Mouse (Mus musculus) heart, adult 2 months (tissue): Measurements from ENCODE around the gene Trim66. TPM values are rescaled to one million over a fixed set of nuclear protein-coding genes. Genes with fewer than 3 reads are reported as not detected.

Source experiments
- DNase-seq, 2 experiments: peaks; one replicate each; pipeline ENCODE4 v3.0.0; 2021
- H3K27ac ChIP-seq: fragments of 200-600 bp; 2 replicates; pipeline ENCODE4 v1.8.1; 2022
- H3K27me3 ChIP-seq: fragments of 200-500 bp; 2 replicates; pipeline ENCODE4 v1.6.1; 2012; ENCODE audit warnings: mild to moderate bottlenecking, low read length, inconsistent platforms, mixed read lengths; ENCODE audit not compliant: control insufficient read depth, insufficient read depth
- H3K36me3 ChIP-seq: fragments of 200-500 bp; 2 replicates; pipeline ENCODE4 v1.6.1; 2012; ENCODE audit warnings: low read length, inconsistent platforms; ENCODE audit not compliant: control insufficient read depth, insufficient read depth
- H3K4me1 ChIP-seq: fragments of 200-500 bp; 2 replicates; pipeline ENCODE4 v1.6.1; 2011; ENCODE audit warnings: low read length; ENCODE audit not compliant: control insufficient read depth, insufficient read depth
- H3K4me3 ChIP-seq: fragments of 200-600 bp; 2 replicates; pipeline ENCODE4 v1.8.1; 2022
- H3K79me2 ChIP-seq: fragments of 200-500 bp; replicated peaks from 2 replicates; pipeline ENCODE4 v1.6.1; 2012; ENCODE audit warnings: mild to moderate bottlenecking, inconsistent platforms, low read length, moderate library complexity, mixed read lengths; ENCODE audit not compliant: control insufficient read depth, insufficient read depth
- H3K9ac ChIP-seq: fragments of 200-500 bp; 2 replicates; pipeline ENCODE4 v1.6.1; 2012; ENCODE audit warnings: low read depth, mild to moderate bottlenecking, control low read depth, inconsistent platforms, low read length, mixed read lengths
- CTCF ChIP-seq: fragments of 200-600 bp; IDR thresholded peaks from 2 replicates; pipeline ENCODE4 v1.8.1; 2022; ENCODE audit warnings: antibody characterized with exemption, mild to moderate bottlenecking, moderate library complexity
- EP300 ChIP-seq: fragments of 200-500 bp; IDR thresholded peaks from 2 replicates; pipeline ENCODE4 v1.6.1; 2011; ENCODE audit warnings: low read depth, low read length, control low read depth; ENCODE audit not compliant: insufficient read depth
- POLR2A ChIP-seq: fragments of 200-500 bp; IDR thresholded peaks from 2 replicates; pipeline ENCODE4 v1.6.1; 2011; ENCODE audit warnings: mild to moderate bottlenecking, low read depth, low read length, control low read depth; ENCODE audit not compliant: insufficient read depth
- WGBS: fragments of 180-500 bp; shearing (Covaris S2); methylation state at CpG from one replicate; pipeline ENCODE4 v1.1.7; 2018; 5-methylcytosine and 5-hydroxymethylcytosine counted together
- intact Hi-C: fragments of 180-260 bp; cut with DNase I; formaldehyde crosslinking; loops from one replicate; pipeline ENCODE4 v1.15.1; 2025
- polyA plus RNA-seq: library from polyadenylated mRNA; depleted of rRNA; stranded (reverse); fragments of >200 nt; gene quantifications from 2 replicates; pipeline ENCODE4 v1.2.3, GENCODE M21; 2012
- total RNA-seq, 2 experiments: library from RNA; stranded (reverse); gene quantifications; 2 replicates each; pipeline ENCODE4 v1.2.3; 2021

Trim66 gene
- total and polyA plus RNA-seq, 3 experiments, result 0.14 to 0.21 TPM; not detected in 1

DNA sequence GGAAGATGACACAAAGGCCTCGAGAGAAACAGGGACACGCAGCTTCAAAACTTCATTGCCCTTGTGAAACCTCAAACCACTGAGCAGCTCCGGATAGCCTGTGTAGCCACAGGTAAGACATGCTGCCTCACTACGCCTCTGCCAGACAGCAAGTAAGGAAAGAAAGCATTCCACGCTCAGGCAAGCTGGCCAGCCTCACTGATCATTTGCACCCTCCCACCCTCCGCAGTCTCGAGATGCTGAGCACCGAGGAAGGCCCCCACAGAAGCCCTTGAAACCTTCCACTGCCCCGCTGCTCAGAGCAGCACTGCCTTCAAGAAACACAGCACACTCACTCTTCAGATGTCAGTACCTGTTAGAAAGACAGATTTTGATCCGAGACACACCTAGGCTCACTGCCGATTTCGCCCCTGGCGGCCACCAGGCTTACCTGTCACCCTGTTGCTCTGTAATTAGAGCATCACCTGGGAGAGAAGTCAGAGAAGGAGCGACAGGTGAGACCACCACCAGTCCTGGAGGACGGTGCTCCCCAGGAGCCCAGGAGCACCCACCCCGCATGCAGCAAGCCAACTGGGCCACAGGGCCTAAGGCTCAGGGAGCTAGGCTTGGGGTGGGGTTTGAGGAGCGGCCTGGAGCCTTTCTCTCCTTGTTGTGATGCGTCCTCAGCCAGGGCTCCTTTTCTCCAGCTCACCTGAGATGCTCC, 15.2 kb downstream of the Trim66 start:
- Histone ChIP-seq H3K4me1 (peaks cover 4% of the 10 kb centered on the region), H3K4me3 (no peak overlapping the region), H3K27me3 (no peaks in the 10 kb centered on the region), H3K27ac (no peak overlapping the region), H3K9ac (no peak overlapping the region), H3K79me2 (no peaks in the 10 kb centered on the region), H3K36me3 (no peaks in the 10 kb centered on the region)
- DNase-seq, result no peak
- intact Hi-C loops, result no loop called here
- TF ChIP-seq EP300, result no peak
- no peak for TF ChIP-seq POLR2A
- no peak for TF ChIP-seq CTCF
- WGBS, result 79% methylated on average over 18 of the region's 18 CpGs

DNA sequence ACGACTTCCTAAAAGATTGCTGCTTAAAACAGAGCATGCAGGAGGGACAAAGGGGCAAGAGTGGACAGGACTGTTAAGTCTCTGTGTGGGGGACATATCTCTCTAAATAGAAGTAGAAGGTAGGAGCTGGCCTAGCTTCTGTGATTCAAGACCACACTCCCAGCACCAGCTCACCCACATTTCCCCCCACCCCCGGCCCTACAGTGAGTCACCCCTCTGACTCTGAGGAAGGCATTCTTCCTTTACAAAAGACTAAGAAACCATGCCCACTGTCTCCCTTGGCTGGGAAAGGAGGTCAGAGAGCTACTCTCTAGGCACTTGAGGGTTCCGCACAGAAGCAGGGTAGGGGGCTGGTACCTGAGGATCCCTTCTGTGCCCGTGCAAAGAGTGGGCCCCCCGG, 23.7 kb downstream of the Trim66 start:
- no peak for TF ChIP-seq CTCF
- no peak for TF ChIP-seq EP300
- no peak for TF ChIP-seq POLR2A
- H3K36me3 ChIP-seq, result no peaks in the 10 kb centered on the region
- no peak for DNase-seq
- no peak overlapping the region for H3K4me3 ChIP-seq
- H3K4me1 ChIP-seq, result no peaks in the 10 kb centered on the region
- H3K9ac ChIP-seq, result no peak overlapping the region
- H3K27ac ChIP-seq, result no peak overlapping the region
- 70% methylated on average over 5 of the region's 5 CpGs for WGBS
- no peaks in the 10 kb centered on the region for H3K27me3 ChIP-seq
- intact Hi-C loops, result no loop called here
- H3K79me2 ChIP-seq, result no peaks in the 10 kb centered on the region

DNA sequence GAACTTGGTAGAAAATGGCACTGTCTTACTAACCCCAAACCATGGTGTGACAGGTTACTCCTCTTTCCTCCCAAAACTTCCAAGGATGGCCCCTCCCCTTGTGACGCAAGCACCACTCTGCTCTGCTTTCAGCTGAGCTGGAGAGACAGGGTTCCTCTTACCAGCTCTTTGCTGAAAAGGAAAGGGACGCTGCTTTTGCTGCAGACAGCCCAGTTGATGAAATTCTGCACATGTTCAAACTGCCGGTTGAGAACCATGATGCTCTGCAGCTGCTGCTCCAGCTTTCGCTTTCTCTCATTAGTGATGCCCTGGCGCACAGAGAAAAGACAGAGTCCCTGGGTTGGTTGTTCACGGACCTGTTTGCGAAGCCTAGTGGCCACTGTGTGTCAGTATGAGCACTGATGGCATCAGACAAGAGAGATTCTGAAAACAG, 27.2 kb downstream of the Trim66 start:
- DNase-seq, result peak; percentile 37 to 49
- no peak overlapping the region for H3K9ac ChIP-seq
- H3K27me3 ChIP-seq, result no peaks in the 10 kb centered on the region
- no peaks in the 10 kb centered on the region for H3K36me3 ChIP-seq
- H3K27ac ChIP-seq, result no peak overlapping the region
- no peaks in the 10 kb centered on the region for H3K79me2 ChIP-seq
- intact Hi-C loops, result no loop called here
- TF ChIP-seq CTCF, result peak; percentile 47
- TF ChIP-seq POLR2A, result no peak
- no peak overlapping the region for H3K4me3 ChIP-seq
- H3K4me1 ChIP-seq, result no peaks in the 10 kb centered on the region
- 41% methylated on average over 7 of the region's 7 CpGs for WGBS

DNA sequence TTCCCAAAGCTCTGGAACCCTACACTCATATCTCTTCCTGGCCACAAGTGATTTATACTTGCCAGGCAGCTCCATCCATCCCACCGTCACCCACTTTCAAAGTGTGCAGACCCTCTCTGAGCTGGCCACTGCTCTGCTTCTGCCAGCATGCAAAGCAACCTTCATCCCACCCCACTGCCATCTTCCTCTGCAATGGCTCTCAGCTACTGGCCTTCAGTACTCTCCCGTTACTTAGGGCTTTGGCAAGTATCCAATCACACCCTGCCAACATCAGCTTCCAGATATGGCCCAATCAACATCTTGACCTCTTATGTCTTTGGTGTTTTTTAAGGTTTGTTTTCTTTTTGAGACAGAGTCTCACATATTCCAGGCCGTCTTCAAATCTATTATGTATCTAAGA, 30.0 kb downstream of the Trim66 start:
- Histone ChIP-seq H3K9ac (no peak overlapping the region), H3K4me1 (no peaks in the 10 kb centered on the region), H3K79me2 (no peaks in the 10 kb centered on the region), H3K27me3 (no peaks in the 10 kb centered on the region), H3K4me3 (no peak overlapping the region), H3K36me3 (no peaks in the 10 kb centered on the region), H3K27ac (no peak overlapping the region)
- 51% methylated on average over 3 of the region's 3 CpGs for WGBS
- intact Hi-C loops, result no loop called here
- no peak for DNase-seq
- TF ChIP-seq CTCF (no peak), EP300 (no peak), POLR2A (no peak)

DNA sequence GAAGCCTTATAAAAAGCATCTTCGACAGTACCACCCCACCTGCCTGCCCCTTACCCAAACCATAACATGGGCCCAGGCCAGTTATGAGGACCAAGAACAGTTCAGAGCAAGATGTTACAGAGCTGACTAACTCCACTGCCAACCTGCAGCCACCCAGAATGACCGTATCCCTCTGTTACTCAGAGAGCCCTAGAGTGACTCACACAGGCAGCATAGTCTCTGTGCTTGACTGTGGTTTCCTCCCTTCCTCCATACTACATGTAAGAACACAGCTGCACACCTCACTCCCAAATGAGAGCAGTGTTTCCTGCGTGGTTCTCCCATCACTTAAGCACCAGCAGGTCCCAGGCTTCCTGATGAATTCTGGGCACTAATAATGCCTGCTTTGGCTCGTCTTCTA, 37.2 kb downstream of the Trim66 start:
- Histone ChIP-seq H3K36me3 (no peaks in the 10 kb centered on the region; the same call in 1 of the 2 replicates), H3K27ac (no peak overlapping the region), H3K79me2 (no peaks in the 10 kb centered on the region), H3K27me3 (no peaks in the 10 kb centered on the region), H3K4me1 (peaks cover 8% of the 10 kb centered on the region), H3K4me3 (no peak overlapping the region), H3K9ac (no peak overlapping the region)
- intact Hi-C loops, result no loop called here
- WGBS, result 53% methylated on average over 4 of the region's 4 CpGs
- TF ChIP-seq EP300 (no peak), CTCF (no peak), POLR2A (no peak)
- no peak for DNase-seq

DNA sequence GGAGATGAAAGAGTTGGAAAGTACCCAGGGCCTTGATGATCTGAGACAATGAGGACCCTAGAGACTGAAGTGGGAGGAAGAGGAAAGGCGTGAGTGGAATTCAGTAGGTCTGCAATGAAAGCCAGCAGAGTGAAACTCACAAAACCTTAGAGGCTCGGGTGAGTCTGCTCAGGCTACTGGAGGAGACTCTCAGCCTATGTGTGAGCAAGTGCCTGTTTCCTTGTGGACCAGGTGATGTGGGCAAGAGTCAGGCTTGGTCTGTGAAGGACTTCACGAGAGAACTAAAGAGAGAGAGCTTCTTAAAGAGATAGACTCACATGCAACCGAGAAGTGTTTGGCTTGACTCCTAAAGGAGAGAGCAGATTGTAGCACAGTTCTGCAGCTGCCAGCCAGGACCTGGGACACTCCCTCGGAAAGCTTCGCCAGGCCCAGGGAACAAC, 39.7 kb downstream of the Trim66 start:
- H3K9ac ChIP-seq, result no peak overlapping the region
- peak; percentile 29 to 33 for DNase-seq
- H3K4me1 ChIP-seq, result peaks cover 8% of the 10 kb centered on the region
- TF ChIP-seq CTCF (no peak), EP300 (0 out of 2 replicates have a peak, but pooled peaks have one; percentile 11)
- intact Hi-C loops, result no loop called here
- WGBS, result 6% methylated on average over 6 of the region's 6 CpGs
- peak overlapping the region; percentile 14; the same call in 1 of the 2 replicates for H3K4me3 ChIP-seq
- H3K36me3 ChIP-seq, result no peaks in the 10 kb centered on the region; the same call in 1 of the 2 replicates
- peak overlapping the region; percentile 57 for H3K27ac ChIP-seq
- H3K79me2 ChIP-seq, result no peaks in the 10 kb centered on the region
- no peaks in the 10 kb centered on the region for H3K27me3 ChIP-seq
